Mouse (Mus musculus) liver, adult 2 months (tissue): Measurements from ENCODE around the gene Tbc1d30.

ENCODE experiments used
- CTCF ChIP-seq: fragments of 200-500 bp; IDR thresholded peaks from 2 replicates; pipeline ENCODE4 v1.5.1; 2011; ENCODE audit warnings: low read depth, low read length, control low read depth
- POLR2A ChIP-seq: fragments of 200-500 bp; IDR thresholded peaks from 2 replicates; pipeline ENCODE4 v1.6.1; 2011; ENCODE audit warnings: low read length, control low read depth; ENCODE audit not compliant: insufficient read depth; ENCODE audit errors: extremely low read depth

DNA sequence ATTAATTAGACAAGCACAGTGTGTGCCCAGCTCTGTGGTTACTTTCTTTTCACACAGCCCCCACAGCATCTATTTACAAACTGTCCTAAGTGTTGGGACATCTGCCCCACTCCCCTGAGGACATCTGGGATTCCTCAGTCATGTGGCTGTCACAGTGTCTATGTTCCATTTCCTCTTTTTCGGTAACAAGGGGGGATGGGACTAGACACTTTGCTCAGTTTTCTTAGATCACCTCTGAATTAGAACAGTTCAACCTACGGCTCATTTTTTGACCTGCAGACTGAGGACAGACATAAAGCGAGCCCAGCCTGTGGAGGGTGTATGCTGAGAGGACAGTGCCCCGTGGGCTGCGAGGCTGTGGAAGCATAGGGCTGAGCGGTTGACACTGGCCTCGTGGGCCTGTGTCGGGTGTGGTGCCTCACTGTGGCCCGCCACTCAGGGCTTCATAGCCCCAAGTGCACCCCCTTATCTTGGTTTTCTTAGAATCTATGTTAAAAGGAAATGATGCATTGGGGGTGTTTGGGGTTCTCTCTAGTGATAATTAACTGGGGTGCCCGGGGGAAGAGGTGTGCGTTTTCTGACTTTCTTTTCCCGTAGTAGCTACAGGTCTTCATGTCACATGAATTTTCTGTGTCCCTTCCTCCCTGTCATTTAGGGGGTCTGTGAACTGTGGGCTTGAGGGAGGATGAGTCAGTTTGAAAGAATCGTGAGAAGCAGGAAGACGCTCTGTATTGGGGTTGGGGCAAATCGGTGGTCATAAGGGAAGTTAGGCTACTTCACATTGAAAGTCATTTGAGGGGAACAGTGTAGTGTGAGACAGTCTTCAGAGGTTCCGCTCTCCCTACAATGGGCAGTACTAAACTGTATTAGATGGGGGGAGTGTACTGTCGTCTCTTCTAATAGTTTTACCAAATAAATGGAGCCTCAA, 23.9 kb upstream of the Tbc1d30 start:
- TF ChIP-seq POLR2A (no peak), CTCF (no peak)
